Mouse (Mus musculus): ENCODE data around the gene Stt3a.
A peak's percentile ranks its signal among the peaks of the same experiment; 100 is the strongest.

The Stt3a gene

GRCm38 (mm10) chr9:36767203-36768143 is at the start of gene Stt3a:
Stt3a (minus strand) TSS chr9:36767679.
- DNase-seq (ENCODE audit: low spot score): peak; percentile 99

DNA sequence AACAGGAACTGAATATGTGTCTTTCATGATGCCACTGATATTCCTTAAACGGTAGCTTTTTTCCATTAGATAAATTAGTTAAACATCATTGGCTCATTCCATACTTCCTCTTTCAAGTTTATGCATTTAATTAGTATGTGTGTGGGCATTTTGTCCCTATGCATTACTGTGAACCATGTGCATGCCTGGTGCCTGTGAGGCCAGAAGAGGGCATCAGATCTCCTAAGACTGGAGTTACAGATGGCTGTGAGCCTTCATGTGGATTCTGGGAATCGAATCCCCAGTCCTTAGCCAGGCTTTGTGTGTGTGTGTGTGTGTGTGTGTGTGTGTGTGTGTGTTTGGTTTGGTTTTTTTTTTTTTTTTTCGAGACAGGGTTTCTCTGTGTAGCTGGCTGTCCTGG is 47.0 kb upstream of the Stt3a start:
- DNase-seq (ENCODE audit: low spot score): no peak

GRCm38 (mm10) chr9:36808126-36808785 is 40.8 kb upstream of the Stt3a start:
- DNase-seq (ENCODE audit: low spot score): no peak

- DNase-seq (ENCODE audit: low spot score): no peak
Measured at GRCm38 (mm10) chr9:36805256-36805975, 37.9 kb upstream of the Stt3a start.

DNA sequence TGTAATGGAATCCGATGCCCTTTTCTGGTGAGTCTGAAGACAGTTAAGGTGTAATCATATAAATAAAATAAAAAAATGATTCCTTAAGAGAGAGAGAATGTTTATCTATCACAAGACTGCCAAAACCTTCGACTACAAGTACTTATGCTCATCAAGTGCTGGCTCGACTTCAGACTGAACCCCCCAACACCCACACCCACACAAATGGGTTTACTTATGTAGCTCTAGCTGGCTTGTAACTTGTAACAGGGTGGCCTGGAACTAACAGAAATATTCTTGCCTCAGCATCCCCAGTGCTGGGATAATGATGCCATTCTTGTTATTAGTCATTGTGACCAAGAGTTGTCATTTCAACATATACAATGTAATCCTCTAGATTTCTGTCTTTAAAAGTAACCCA is 36.4 kb upstream of the Stt3a start:
- DNase-seq (ENCODE audit: low spot score): no peak

DNA sequence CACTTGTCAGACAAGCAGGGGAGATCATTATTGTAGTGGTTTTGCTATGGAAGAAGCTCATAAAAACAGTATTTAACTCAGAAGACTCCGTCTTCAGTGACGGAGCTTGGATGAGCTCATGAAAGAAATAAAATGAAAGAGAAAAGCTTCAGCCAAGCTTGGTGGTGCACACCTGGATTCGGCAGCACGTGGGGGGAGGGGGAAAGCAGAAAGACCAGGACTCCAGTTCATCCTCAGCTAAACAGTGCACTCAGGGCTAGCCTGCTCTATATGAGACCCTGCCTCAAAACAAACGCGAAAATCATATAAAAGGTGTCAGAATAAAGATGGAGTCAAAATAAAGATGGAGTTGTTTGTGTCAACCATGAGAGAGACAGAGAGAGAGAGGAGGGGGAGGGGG is 35.9 kb upstream of the Stt3a start:
- DNase-seq (ENCODE audit: low spot score): no peak

DNA sequence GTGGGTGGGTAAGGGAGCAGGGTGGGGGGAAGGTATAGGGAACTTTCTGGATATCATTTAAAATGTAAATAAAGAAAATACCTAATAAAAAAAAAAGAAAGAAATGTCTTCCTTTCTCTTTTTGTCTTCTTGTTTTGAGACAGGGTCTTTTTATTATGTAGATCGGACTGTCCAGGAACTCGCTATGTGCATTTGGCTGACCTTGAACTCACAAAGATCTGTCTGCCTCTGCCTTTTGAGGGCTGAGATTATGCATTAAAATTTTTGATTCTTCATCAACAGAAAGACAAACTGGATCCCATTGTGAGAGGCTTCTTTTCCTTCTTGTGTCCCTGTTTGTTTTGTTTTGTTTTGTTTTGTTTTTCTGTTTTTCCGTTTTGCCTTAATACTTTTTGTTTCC is 35.5 kb upstream of the Stt3a start:
- no peak for DNase-seq (ENCODE audit: low spot score)

- DNase-seq (ENCODE audit: low spot score): no peak
Measured at GRCm38 (mm10) chr9:36801961-36802360, 34.5 kb upstream of the Stt3a start.

DNA sequence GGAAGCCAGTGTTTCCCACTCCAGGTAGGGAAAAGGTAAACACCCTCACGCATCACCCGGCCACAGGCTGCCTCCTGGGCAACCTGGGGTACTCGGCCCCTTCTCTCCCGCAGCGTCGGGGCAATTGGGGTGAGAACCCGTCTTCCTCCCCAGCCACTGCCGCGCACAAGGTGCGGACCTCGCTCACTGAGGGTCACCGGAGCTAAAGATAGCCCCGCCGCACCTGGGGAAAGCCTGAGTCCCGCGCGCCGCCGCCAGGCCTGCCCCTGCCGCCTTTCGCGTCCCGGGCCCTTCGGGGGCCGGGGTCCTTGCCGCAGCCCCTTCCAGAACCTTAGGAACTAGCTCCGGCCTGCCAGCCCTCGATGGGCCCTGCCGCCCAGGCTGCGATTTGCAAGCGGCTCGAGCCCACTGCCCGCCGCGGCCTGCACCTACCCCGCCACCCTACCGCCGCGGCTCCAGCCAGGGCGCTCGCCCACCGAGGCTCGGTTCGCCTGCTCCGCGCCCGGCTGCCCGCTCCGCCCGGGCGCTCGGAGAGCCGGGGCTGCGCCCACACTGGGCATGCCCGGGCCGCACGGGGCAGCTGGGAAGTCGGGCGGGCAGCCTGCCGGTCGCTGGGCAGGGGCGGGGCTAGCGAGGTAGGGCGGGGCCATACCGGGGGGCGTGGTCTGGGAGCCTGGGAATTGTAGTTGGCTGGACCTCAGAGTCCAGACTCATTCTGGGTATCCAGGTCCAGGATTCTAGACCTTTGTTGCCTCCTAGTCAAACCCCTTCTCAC is 29.5 kb upstream of the Stt3a start, which contains the start of gene Ei24:
Gene Ei24, minus strand, starts transcription at position 613 of the 775 bp plus-strand sequence.
- peak; percentile 86 for DNase-seq (ENCODE audit: low spot score)

GRCm38 (mm10) chr9:36796224-36796623 is 28.7 kb upstream of the Stt3a start:
- DNase-seq (ENCODE audit: low spot score): no peak

DNA sequence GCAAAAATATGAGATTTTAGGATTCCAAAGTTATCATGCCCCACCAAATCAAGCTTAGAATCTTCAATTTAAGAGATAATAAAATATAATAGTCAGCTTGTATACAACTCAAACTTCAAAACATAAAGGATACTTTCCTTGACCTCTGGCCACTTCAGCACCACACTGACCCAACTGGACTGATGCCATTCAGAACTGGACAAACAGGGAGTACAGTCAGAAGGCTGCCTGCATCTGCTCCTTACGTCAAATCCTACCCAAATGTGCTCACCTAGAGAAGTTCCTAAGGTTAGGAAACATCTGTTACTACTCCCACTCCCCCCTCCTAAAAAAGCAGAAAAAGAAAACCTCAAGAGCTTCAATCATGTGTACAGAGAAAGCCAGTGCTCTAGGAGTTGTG is 28.1 kb upstream of the Stt3a start:
- no peak for DNase-seq (ENCODE audit: low spot score)

- DNase-seq (ENCODE audit: low spot score): no peak
Measured at GRCm38 (mm10) chr9:36794487-36794886, 27.0 kb upstream of the Stt3a start.

DNA sequence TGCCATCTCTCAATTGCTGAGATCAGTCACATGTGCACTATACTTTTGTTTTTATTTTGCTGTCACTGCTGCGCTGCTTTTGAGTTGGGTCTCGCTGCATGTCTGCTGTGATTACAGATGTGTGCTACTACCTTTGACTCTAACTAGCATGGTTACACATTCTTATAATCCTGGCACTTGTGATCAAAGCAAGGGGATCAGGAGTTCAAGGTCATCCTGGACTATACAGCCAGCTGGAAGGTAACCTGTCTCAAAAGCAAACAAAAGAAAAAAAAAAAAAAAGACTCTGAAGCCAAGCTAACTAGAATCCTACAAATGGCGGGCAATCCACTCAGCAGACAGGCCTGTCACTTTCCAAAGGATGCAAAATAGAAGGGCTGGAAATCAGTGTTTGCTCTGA is 24.7 kb upstream of the Stt3a start:
- no peak for DNase-seq (ENCODE audit: low spot score)

GRCm38 (mm10) chr9:36783921-36784320 is 16.4 kb upstream of the Stt3a start:
- DNase-seq (ENCODE audit: low spot score): no peak

- no peak for DNase-seq (ENCODE audit: low spot score)
Measured at GRCm38 (mm10) chr9:36769048-36769413, 1.6 kb upstream of the Stt3a start.

- DNase-seq (ENCODE audit: low spot score): peak; percentile 8
Measured at GRCm38 (mm10) chr9:36768156-36769047, 923 bp upstream of the Stt3a start.

GRCm38 (mm10) chr9:36764378-36764777 is 3.1 kb downstream of the Stt3a start:
- DNase-seq (ENCODE audit: low spot score): no peak

- no peak for DNase-seq (ENCODE audit: low spot score)
Measured at GRCm38 (mm10) chr9:36727034-36727755, 40.3 kb downstream of the Stt3a start, which contains the start of gene Chek1. Chek1 (minus strand) TSS chr9:36727065.

DNA sequence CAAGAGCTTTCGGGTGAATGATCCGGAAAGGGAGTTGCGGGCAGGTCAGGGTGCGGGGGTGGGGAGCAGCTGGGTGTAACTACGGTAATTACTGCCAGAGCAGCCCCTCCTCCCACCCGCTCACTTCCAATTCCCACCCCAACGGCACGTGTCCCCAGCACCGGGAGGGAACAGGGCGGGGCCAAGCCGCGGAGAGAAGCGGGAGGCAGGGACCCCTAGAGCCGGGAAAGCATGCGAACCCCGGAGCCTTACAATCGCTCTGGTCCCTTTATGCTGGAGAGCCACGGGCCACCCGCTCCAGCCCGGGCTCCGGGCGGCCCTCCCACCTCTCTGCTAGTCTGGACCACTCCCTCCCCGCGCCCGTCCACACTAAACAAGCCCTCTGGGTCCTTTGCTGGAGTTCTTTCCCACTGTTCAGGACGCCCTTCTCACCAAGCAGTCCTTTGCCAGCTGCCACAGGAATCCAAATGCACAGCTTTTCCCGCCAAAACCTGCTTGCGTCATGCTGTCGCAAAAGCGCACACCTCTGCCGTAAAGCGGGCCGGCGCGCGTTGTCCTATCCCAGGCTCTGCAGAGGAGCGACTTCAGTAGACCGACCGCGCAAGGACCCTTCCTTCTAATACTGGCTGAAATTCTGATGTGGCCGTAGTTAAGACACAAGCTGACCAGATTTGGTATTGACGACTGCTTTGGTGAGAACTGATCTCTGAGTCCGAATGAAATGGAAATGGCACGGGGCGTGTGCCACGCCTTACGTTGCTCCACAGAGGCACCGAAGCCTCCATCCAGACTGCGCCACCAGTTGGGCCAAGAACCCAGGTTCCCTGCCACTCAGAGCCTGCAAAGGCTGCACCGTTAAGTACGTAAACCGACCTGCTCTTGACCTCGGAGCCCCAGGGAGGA is 41.1 kb downstream of the Stt3a start:
- peak; percentile 80 for DNase-seq (ENCODE audit: low spot score)
